23 mouse cellular contexts compared by ENCODE assay signal in genomic region chr3:65136897-65137296, GRCm38 (mm10). TPM values are rescaled to one million over a fixed set of nuclear protein-coding genes. Genes with fewer than 3 reads are reported as not detected.
DNase-seq lines count a peak whose midpoint lies in the region; ATAC-seq and TF ChIP-seq lines count a peak whose summit lies in the region.
"Had no signal": no experiment of that assay in that cellular context is flagged by ENCODE, and none has a peak within 500 bp of the region (broad histone marks: within the 10 kb centered on the region; RNA-seq: fewer than 3 reads in every experiment).

No protein-coding gene starts in this region.

- H3K4me3 ChIP-seq in lung, embryonic 14.5 days (ENCODE audit: low read depth, low read length): no peak overlapping the region
- H3K4me3 ChIP-seq in heart, embryonic 10.5 days: no peak overlapping the region
- H3K4me3 ChIP-seq in kidney, embryonic 15.5 days (replicated peaks): no peak overlapping the region
- H3K4me3 ChIP-seq: embryonic facial prominence, embryonic 10.5 days; erythroblast, embryonic 14.5 days; limb, embryonic 13.5 days; liver, embryonic 15.5 days; megakaryocyte, embryonic 14.5 days; midbrain, embryonic 15.5 days had no signal

- H3K36me3 ChIP-seq in lung, embryonic 14.5 days (ENCODE audit: insufficient read depth): no peaks in the 10 kb centered on the region
- no peaks in the 10 kb centered on the region for H3K36me3 ChIP-seq in heart, embryonic 10.5 days
- no peaks in the 10 kb centered on the region for H3K36me3 ChIP-seq in kidney, embryonic 15.5 days
- H3K36me3 ChIP-seq: embryonic facial prominence, embryonic 10.5 days; limb, embryonic 13.5 days; liver, embryonic 15.5 days; midbrain, embryonic 15.5 days had no signal

- H3K4me1 ChIP-seq in lung, embryonic 14.5 days (ENCODE audit: insufficient read depth): no peaks in the 10 kb centered on the region
- H3K4me1 ChIP-seq in heart, embryonic 10.5 days: peaks cover 20% of the 10 kb centered on the region
- H3K4me1 ChIP-seq in kidney, embryonic 15.5 days: no peaks in the 10 kb centered on the region
- H3K4me1 ChIP-seq: embryonic facial prominence, embryonic 10.5 days; limb, embryonic 13.5 days; liver, embryonic 15.5 days; megakaryocyte, embryonic 14.5 days; midbrain, embryonic 15.5 days had no signal

- intact Hi-C loops in heart, postnatal 10 days (cut with DNase I): loop anchor here (5.0 kb wide), 1 partner anchor 795 kb away; no protein-coding TSS in a partner anchor

- H3K4me2 ChIP-seq in lung, embryonic 14.5 days: no peak overlapping the region
- H3K4me2 ChIP-seq in kidney, embryonic 15.5 days: no peak overlapping the region
- H3K4me2 ChIP-seq: limb, embryonic 13.5 days; liver, embryonic 15.5 days; midbrain, embryonic 15.5 days had no signal

- no peak overlapping the region for H3K9ac ChIP-seq in lung, embryonic 14.5 days
- no peak overlapping the region for H3K9ac ChIP-seq in kidney, embryonic 15.5 days
- H3K9ac ChIP-seq: limb, embryonic 13.5 days; liver, embryonic 15.5 days; midbrain, embryonic 15.5 days had no signal

- no peak for TF ChIP-seq CTCF in lung, embryonic 14.5 days (IDR thresholded peaks at IDR 0.05; ENCODE audit: low read depth)

- no peak for ATAC-seq in lung, embryonic 14.5 days (ENCODE audit: insufficient read depth)
- no peak for ATAC-seq in kidney, embryonic 15.5 days (replicated peaks; ENCODE audit: low FRiP score)
- ATAC-seq in monocyte, adult 5-6 weeks (replicated peaks; ENCODE audit: insufficient number of reproducible peaks, low FRiP score, low TSS enrichment, poor library complexity, severe bottlenecking): no peak
- ATAC-seq: forebrain, embryonic 14.5 days; hindbrain, embryonic 16.5 days; midbrain, embryonic 15.5 days had no signal

- no peaks in the 10 kb centered on the region for H3K27me3 ChIP-seq in lung, embryonic 14.5 days (ENCODE audit: insufficient read depth, low read length)
- no peaks in the 10 kb centered on the region for H3K27me3 ChIP-seq in heart, embryonic 10.5 days (ENCODE audit: insufficient read depth, poor library complexity, severe bottlenecking)
- H3K27me3 ChIP-seq in kidney, embryonic 15.5 days: no peaks in the 10 kb centered on the region
- H3K27me3 ChIP-seq: CH12.LX; limb, embryonic 13.5 days; liver, embryonic 15.5 days; megakaryocyte, embryonic 14.5 days; midbrain, embryonic 15.5 days had no signal

- no peak overlapping the region for H3K27ac ChIP-seq in lung, embryonic 14.5 days (ENCODE audit: low read depth)
- 0 out of 2 replicates have a peak overlapping the region, but pooled peaks have one; percentile 16 for H3K27ac ChIP-seq in heart, embryonic 10.5 days
- no peak overlapping the region for H3K27ac ChIP-seq in kidney, embryonic 15.5 days
- H3K27ac ChIP-seq: embryonic facial prominence, embryonic 10.5 days; limb, embryonic 13.5 days; liver, embryonic 15.5 days; midbrain, embryonic 15.5 days had no signal

- WGBS in lung, embryonic 14.5 days: 41% methylated on average over 5 of the region's 5 CpGs
- WGBS in heart, embryonic 10.5 days: 52% methylated on average over 5 of the region's 5 CpGs
- 57% methylated on average over 5 of the region's 5 CpGs for WGBS in kidney, embryonic 15.5 days

- peak; percentile 21 for DNase-seq in lung, embryonic 14.5 days
- no peak for DNase-seq in lung, postnatal 10 days
- DNase-seq in heart, embryonic 10.5 days (ENCODE audit: low spot score): no peak
- DNase-seq in heart, postnatal 10 days: peak; percentile 48 to 66
- DNase-seq in testis, postnatal 10 days (ENCODE audit: low spot score): no peak
- DNase-seq: adrenal gland, adult 8-10 months; cerebellum, adult 11-12 months; cerebellum, postnatal 36 days; kidney, adult 18-20 months; kidney, postnatal 25 days; lung, postnatal 14 days; thymus, postnatal 14 days had no signal

- H3K9me3 ChIP-seq in lung, embryonic 14.5 days (ENCODE audit: low read depth, low read length): no peaks in the 10 kb centered on the region
- H3K9me3 ChIP-seq in heart, embryonic 10.5 days: no peaks in the 10 kb centered on the region
- H3K9me3 ChIP-seq in kidney, embryonic 15.5 days (replicated peaks): no peaks in the 10 kb centered on the region
- H3K9me3 ChIP-seq: embryonic facial prominence, embryonic 10.5 days; limb, embryonic 13.5 days; liver, embryonic 15.5 days; megakaryocyte, embryonic 14.5 days; midbrain, embryonic 15.5 days had no signal

RNA-seq across cellular contexts. Expression of gene Kcnab1, which starts 27.7 kb away (rescaled TPM):
- 2.6 and 3.1 TPM in 2 replicates for polyA plus RNA-seq in lung, embryonic 14.5 days (2014; fragmentation: Nextera tagmentation; extraction: Ambion mirVana)
- polyA plus RNA-seq in heart, embryonic 10.5 days (2016; fragmentation: Nextera tagmentation; extraction: Ambion mirVana): 3.9 and 7.0 TPM in 2 replicates
- total RNA-seq in heart, postnatal 10 days (2021): 1 to 10 TPM; 4.0 to 4.6 TPM
- 3.5 and 4.2 TPM in 2 replicates for polyA plus RNA-seq in kidney, embryonic 15.5 days (2015; fragmentation: Nextera tagmentation; extraction: Ambion mirVana)
- total RNA-seq in monocyte, adult 5-6 weeks (2017): not detected in 3 replicates
- polyA plus RNA-seq: erythroblast, embryonic 14.5 days had no signal

Comparison
In these comparisons a context has a peak if more than half of its experiments do, and no peak if none do; other contexts are left out.
1. DNase-seq: peak in lung, embryonic 14.5 days (single experiment) and heart, postnatal 10 days (2 of 2); none in lung, postnatal 10 days (single experiment), heart, embryonic 10.5 days (single experiment) and testis, postnatal 10 days (single experiment).